Mouse (Mus musculus): ENCODE results near the gene Pdhx.

DNA sequence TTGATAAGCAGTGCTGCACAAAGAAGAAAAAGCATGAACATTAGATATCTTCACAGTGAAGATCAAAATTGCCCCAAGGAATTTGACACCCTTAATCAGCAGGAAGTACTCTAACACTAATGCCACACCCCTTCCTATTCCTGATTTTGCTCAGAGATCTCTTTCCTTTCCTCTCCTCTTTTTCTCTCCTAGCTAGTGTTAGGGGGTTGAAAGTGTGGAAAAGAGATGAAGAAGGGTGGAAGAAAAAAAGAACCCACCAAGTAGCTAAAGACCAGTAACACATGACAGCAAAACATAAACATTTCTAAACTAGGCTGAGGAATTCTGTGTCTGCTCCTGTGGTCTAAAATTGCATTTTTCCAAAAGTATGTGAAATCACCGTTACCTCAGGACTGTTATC lies 4.7 kb downstream of the Pdhx start:
- TF ChIP-seq CTCF (IDR thresholded peaks at IDR 0.05) (no peak), EP300 (IDR thresholded peaks at IDR 0.05) (no peak)

Data from lung, postnatal 0 days (tissue).